Mouse (Mus musculus) heart, embryonic 10.5 days (tissue): ENCODE data around the gene Rps28. TPM values are rescaled to one million over a fixed set of nuclear protein-coding genes. Genes with fewer than 3 reads are reported as not detected.
A peak's percentile ranks its signal among the peaks of the same experiment; 100 is the strongest.

ENCODE experiments used
- DNase-seq: peaks from one replicate; pipeline ENCODE4 v3.0.0-alpha.2; 2017; ENCODE audit warnings: low spot score
- H3K27ac ChIP-seq: fragments of 300-500 bp; sonication (generic); 2 replicates; pipeline ENCODE4 v1.5.1; 2016; ENCODE audit warnings: mild to moderate bottlenecking
- H3K27me3 ChIP-seq: fragments of 300-500 bp; sonication (generic); 2 replicates; pipeline ENCODE4 v1.6.1; 2016; ENCODE audit warnings: mild to moderate bottlenecking; ENCODE audit not compliant: poor library complexity, insufficient read depth, severe bottlenecking
- H3K36me3 ChIP-seq: fragments of 300-500 bp; sonication (generic); 2 replicates; pipeline ENCODE4 v1.6.1; 2016; ENCODE audit warnings: mild to moderate bottlenecking, moderate library complexity
- H3K4me1 ChIP-seq: fragments of 300-500 bp; sonication (generic); 2 replicates; pipeline ENCODE4 v1.6.1; 2016; ENCODE audit warnings: mild to moderate bottlenecking
- H3K4me3 ChIP-seq: fragments of 300-500 bp; sonication (generic); 2 replicates; pipeline ENCODE4 v1.5.1; 2016; ENCODE audit warnings: mild to moderate bottlenecking, moderate library complexity
- H3K9me3 ChIP-seq: fragments of 300-500 bp; sonication (generic); 2 replicates; pipeline ENCODE4 v1.6.1; 2016; ENCODE audit warnings: mild to moderate bottlenecking, moderate library complexity
- WGBS: fragments of 180-500 bp; shearing (Covaris S2); methylation state at CpG from one replicate; pipeline ENCODE4 v1.1.7; 2016; 5-methylcytosine and 5-hydroxymethylcytosine counted together
- polyA plus RNA-seq: library from polyadenylated mRNA; unstranded; fragments of >200 nt; fragmentation: Nextera tagmentation; extraction: Ambion mirVana; gene quantifications from 2 replicates; pipeline ENCODE4 v1.2.1, GENCODE M21; 2016

The Rps28 gene
- polyA plus RNA-seq, 1 experiment from 2014 or later = 657 TPM

DNA sequence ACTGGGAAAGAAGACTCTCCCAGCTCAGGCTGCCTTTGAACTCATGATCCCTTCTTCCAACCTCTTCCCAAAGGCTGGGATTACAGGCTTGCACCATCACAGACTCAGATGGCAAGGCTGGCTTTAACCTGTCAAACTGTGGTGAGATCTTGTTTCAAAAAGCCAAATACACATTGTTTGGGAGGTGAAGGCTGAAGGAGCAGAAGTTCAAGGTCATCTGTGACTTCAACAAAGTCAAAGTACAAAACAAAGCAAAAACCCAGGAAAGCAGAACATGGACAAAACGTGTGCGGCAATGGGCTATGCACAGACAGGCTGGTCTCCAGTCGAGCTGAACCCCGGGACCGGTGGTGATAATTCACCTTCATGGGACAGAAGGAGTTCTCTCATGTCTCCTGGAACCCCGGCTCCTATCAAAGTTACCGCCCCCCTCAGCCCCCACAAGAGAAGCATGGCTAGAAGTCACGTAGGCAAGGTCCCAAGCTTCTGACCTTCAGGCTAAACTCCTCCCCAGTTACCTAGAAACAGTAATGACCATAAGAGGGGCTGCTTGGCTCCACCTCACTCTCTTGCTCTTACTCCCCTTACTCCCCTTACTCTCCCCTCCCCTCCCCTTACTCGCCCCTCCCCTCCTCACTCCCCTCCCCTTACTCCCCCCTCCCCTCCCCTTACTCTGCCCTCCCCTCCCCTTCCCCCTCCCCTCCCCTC is 17.0 kb downstream of the Rps28 start:
- Histone ChIP-seq H3K27me3 (peaks cover 38% of the 10 kb centered on the region), H3K36me3 (no peaks in the 10 kb centered on the region), H3K4me1 (peaks cover 33% of the 10 kb centered on the region), H3K9me3 (no peaks in the 10 kb centered on the region), H3K27ac (no peak overlapping the region), H3K4me3 (no peak overlapping the region)
- DNase-seq = no peak
- 57% methylated on average over 8 of the region's 9 CpGs for WGBS

DNA sequence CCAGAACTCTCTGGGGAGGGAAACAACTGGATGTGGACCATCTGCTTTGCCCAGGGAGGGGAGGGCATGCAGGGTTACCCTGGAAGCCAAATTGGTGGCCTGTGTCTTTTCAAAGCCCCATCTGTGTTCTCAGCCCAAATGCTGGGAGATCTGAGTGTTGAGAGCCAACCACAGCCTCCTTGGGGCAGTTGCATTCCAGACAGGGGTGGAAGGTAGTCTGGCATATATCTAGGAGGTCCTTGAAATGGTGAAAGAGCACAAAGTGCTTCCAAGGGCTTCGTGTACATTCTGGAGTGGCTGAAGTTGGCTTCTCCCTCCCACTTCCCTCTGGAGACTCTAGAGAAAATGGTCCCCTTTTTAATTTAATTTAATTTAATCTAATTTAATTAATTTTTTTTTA is 19.6 kb downstream of the Rps28 start:
- no peaks in the 10 kb centered on the region for H3K36me3 ChIP-seq
- H3K4me3 ChIP-seq = no peak overlapping the region
- peaks cover 11% of the 10 kb centered on the region for H3K4me1 ChIP-seq
- 14% methylated on average over 1 of the region's 1 CpGs for whole genome bisulfite sequencing
- no peaks in the 10 kb centered on the region for H3K9me3 ChIP-seq
- no peak overlapping the region for H3K27ac ChIP-seq
- no peak for DNase-seq
- H3K27me3 ChIP-seq = peaks cover 52% of the 10 kb centered on the region

DNA sequence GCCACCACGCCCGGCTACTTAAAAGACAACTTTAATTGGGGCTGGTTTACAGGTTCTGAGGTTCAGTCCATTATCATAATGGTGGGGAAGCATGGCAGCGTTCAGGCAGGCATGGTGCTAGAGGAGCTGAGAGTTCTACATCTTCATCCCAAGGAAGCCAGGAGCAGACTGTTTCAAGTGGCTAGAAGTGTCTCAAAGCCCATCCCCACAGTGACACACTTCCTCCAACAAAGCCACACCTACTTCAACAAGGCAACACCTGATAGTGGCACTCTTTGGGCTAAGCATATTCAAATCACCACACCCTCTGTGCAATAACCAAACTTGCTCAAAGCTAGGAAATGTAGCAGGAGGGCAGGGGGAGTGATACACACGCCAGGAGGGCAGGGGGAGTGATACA is 20.2 kb downstream of the Rps28 start:
- H3K36me3 ChIP-seq = no peaks in the 10 kb centered on the region
- H3K4me1 ChIP-seq = peaks cover 11% of the 10 kb centered on the region
- no peak overlapping the region for H3K4me3 ChIP-seq
- H3K27me3 ChIP-seq = peaks cover 58% of the 10 kb centered on the region
- WGBS = 53% methylated on average over 4 of the region's 4 CpGs
- H3K27ac ChIP-seq = no peak overlapping the region
- no peaks in the 10 kb centered on the region for H3K9me3 ChIP-seq
- DNase-seq = no peak

GRCm38 (mm10) chr17:33802221-33802620 is 22.1 kb downstream of the Rps28 start:
- Histone ChIP-seq H3K36me3 (no peaks in the 10 kb centered on the region), H3K9me3 (no peaks in the 10 kb centered on the region), H3K27me3 (peaks cover 51% of the 10 kb centered on the region), H3K27ac (no peak overlapping the region), H3K4me1 (peaks cover 6% of the 10 kb centered on the region), H3K4me3 (no peak overlapping the region)
- DNase-seq = no peak
- 6% methylated on average over 2 of the region's 2 CpGs for WGBS

GRCm38 (mm10) chr17:33799277-33799676 is 25.1 kb downstream of the Rps28 start:
- H3K27me3 ChIP-seq = peaks cover 52% of the 10 kb centered on the region
- WGBS = 48% methylated on average over 1 of the region's 1 CpGs
- H3K4me3 ChIP-seq = no peak overlapping the region
- no peak overlapping the region for H3K27ac ChIP-seq
- no peak for DNase-seq
- peaks cover 1% of the 10 kb centered on the region for H3K4me1 ChIP-seq
- no peaks in the 10 kb centered on the region for H3K36me3 ChIP-seq
- H3K9me3 ChIP-seq = no peaks in the 10 kb centered on the region

GRCm38 (mm10) chr17:33798306-33798705 is 26.1 kb downstream of the Rps28 start:
- no peak overlapping the region for H3K27ac ChIP-seq
- H3K9me3 ChIP-seq = no peaks in the 10 kb centered on the region
- H3K27me3 ChIP-seq = peaks cover 58% of the 10 kb centered on the region
- no peak overlapping the region for H3K4me3 ChIP-seq
- H3K36me3 ChIP-seq = no peaks in the 10 kb centered on the region
- H3K4me1 ChIP-seq = no peaks in the 10 kb centered on the region
- no peak for DNase-seq
- 42% methylated on average over 3 of the region's 3 CpGs for WGBS

DNA sequence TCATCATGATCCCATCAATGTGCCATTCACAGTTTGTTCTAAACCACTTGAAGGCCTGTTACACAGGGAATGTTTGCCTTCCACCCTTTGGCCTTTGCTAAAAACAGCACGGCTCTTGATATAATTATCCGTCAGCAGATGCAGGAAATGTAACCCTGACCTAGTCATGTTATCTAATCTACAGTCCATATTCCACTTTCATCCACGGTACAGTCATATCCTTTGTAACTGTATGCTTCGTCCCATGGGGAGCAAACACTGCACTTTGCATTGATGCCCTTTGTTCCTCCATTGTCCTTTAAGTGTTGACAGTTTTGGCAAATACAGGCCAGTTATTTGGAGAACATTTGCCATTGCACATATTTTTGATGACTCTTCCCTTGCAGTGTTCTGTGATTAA is 35.6 kb downstream of the Rps28 start:
- H3K9me3 ChIP-seq = no peaks in the 10 kb centered on the region
- no peak overlapping the region for H3K27ac ChIP-seq
- no peak for DNase-seq
- no peak overlapping the region for H3K4me3 ChIP-seq
- H3K27me3 ChIP-seq = peaks cover 26% of the 10 kb centered on the region; the same call in 1 of the 2 replicates
- H3K36me3 ChIP-seq = no peaks in the 10 kb centered on the region
- H3K4me1 ChIP-seq = peaks cover 11% of the 10 kb centered on the region; the same call in 1 of the 2 replicates
- WGBS = 37% methylated on average over 4 of the region's 4 CpGs

- WGBS = 79% methylated on average over 18 of the region's 18 CpGs
- no peak for DNase-seq
These were observed 38.0 kb downstream of the Rps28 start for GRCm38 (mm10) chr17:33786375-33786774.

DNA sequence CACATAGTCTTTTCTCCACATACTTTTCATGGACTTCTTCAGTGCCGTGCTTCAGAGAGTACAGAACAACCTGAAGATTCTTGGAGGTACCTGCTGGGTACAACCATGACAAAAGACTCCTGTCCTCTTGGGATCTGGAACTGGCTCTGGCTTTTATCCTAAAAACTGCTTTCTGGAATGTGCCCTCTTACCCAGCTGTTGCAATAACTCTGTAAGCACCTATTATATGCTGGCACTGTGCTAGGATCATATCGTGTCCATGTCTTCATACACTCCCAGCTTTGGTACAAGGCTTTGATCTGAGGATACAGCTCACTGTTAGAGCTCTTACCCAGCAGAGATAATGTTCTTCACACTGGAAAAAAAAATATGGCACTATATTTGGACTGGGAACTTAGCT is 39.4 kb downstream of the Rps28 start:
- H3K27ac ChIP-seq = no peak overlapping the region
- H3K4me1 ChIP-seq = peaks cover 34% of the 10 kb centered on the region
- no peaks in the 10 kb centered on the region for H3K36me3 ChIP-seq
- no peak for DNase-seq
- no peaks in the 10 kb centered on the region for H3K9me3 ChIP-seq
- WGBS = 78% methylated on average over 2 of the region's 2 CpGs
- H3K27me3 ChIP-seq = peaks cover 22% of the 10 kb centered on the region; the same call in 1 of the 2 replicates
- no peak overlapping the region for H3K4me3 ChIP-seq

More at GRCm38 (mm10) chr17:33786375-33786774, 38.0 kb downstream of the Rps28 start:
- peaks cover 21% of the 10 kb centered on the region for H3K4me1 ChIP-seq
- no peak overlapping the region for H3K4me3 ChIP-seq
- no peaks in the 10 kb centered on the region for H3K36me3 ChIP-seq
- peaks cover 22% of the 10 kb centered on the region; the same call in 1 of the 2 replicates for H3K27me3 ChIP-seq
- H3K27ac ChIP-seq = no peak overlapping the region
- H3K9me3 ChIP-seq = no peaks in the 10 kb centered on the region

DNA sequence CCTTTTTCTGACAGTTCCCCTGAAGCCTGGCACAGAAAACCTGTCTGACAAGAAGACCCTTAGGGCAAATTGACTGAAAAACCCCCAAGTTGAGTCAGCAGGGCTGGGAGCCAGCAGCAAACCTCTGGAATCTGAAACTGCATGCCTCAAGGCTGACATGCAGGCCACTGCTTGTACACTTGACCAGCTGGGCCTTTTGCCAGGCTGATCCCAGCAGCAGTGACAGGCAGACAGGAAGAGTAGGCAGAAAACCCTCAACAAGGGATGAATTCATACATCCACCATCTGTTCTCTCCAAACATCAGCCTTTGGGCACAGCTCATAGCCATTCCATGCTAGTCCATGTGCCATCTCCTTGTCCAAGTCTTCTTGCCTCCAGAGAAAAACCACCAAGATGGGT is 41.0 kb downstream of the Rps28 start:
- Histone ChIP-seq H3K4me3 (no peak overlapping the region), H3K9me3 (no peaks in the 10 kb centered on the region), H3K27ac (no peak overlapping the region), H3K27me3 (peaks cover 22% of the 10 kb centered on the region; the same call in 1 of the 2 replicates), H3K36me3 (peaks cover under 1% of the 10 kb centered on the region; the same call in 1 of the 2 replicates), H3K4me1 (peaks cover 49% of the 10 kb centered on the region)
- no peak for DNase-seq

GRCm38 (mm10) chr17:33782067-33782466 is 42.3 kb downstream of the Rps28 start:
- peaks cover 22% of the 10 kb centered on the region; the same call in 1 of the 2 replicates for H3K27me3 ChIP-seq
- H3K4me3 ChIP-seq = peak overlapping the region; percentile 68
- WGBS = 29% methylated on average over 4 of the region's 4 CpGs
- H3K9me3 ChIP-seq = no peaks in the 10 kb centered on the region
- peaks cover 51% of the 10 kb centered on the region for H3K4me1 ChIP-seq
- no peak for DNase-seq
- peaks cover 13% of the 10 kb centered on the region for H3K36me3 ChIP-seq
- H3K27ac ChIP-seq = peak overlapping the region; percentile 90

DNA sequence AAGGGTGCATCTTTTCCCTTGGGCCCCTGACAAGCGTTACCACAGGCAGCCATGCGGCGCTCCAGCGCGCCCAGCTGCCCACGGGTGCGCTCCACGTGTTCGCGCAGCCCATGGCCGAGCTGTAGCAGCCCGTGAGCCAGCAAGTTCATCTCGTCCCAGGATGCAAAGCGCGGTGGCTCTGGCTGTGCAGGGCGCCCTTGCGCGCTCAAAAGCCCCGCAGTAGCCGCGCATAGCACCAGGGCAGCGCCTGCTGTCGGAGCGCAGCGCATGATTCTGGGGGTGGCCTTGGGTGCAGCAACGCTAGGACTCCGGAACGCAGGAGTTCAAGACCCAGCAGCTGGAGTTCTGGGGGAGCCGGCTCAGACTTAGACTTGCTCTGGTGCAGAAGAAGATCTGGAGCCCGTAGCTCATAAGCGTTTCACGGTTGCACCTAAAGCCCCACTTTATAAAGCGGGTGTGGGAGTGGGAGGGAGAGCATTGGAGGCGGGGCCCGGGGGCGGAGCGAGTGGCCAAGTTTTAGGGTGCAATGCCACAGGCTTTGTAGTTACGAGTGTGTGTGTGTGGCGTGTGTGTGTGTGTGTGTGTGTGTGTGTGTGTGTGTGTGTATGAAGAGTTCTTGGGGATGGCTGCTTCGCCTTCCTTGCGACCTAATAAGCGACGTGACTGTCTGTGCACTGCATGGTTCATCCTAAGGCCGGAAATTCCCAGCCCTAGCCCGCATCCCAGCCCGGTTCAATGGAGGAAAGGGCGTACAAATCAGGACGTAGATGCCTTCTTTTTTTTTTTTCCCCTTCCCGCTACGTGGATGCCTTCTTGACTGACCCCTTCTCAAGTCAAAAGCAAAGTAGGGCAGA is 43.0 kb downstream of the Rps28 start, which contains the start of gene Angptl4:
Angptl4 (minus strand) TSS at position 707 of the 854 bp plus-strand sequence.
- WGBS = under 1% methylated on average over 49 of the region's 50 CpGs
- peaks cover 51% of the 10 kb centered on the region for H3K4me1 ChIP-seq

GRCm38 (mm10) chr17:33780431-33780830 is 43.9 kb downstream of the Rps28 start:
- H3K4me1 ChIP-seq = peaks cover 44% of the 10 kb centered on the region
- 84% methylated on average over 5 of the region's 5 CpGs for WGBS
- peaks cover 27% of the 10 kb centered on the region for H3K36me3 ChIP-seq
- 0 out of 2 replicates have a peak, but pooled peaks cover 12% of the 10 kb centered on the region for H3K27me3 ChIP-seq
- no peak for DNase-seq
- no peaks in the 10 kb centered on the region for H3K9me3 ChIP-seq
- H3K27ac ChIP-seq = peak overlapping the region; percentile 90
- H3K4me3 ChIP-seq = peak overlapping the region; percentile 68

More for the DNA sequence above, 43.0 kb downstream of the Rps28 start, which contains the start of gene Angptl4:
- DNase-seq = peak; percentile 94
- H3K4me3 ChIP-seq = peak within 1 kb of the TSS; percentile 68
- H3K27ac ChIP-seq = peak within 1 kb of the TSS; percentile 90
- H3K27me3 ChIP-seq = peaks cover 19% of the 10 kb centered on the region; the same call in 1 of the 2 replicates
- H3K36me3 ChIP-seq = peaks cover 20% of the 10 kb centered on the region
- H3K9me3 ChIP-seq = no peaks in the 10 kb centered on the region
